Mouse (Mus musculus) liver (tissue): ENCODE measurements around the gene Chd9.

Source experiments
- DNase-seq: peaks from one replicate; pipeline ENCODE4 v3.0.0-alpha.2; 2020; ENCODE audit warnings: mixed read lengths

Gene Chd9

DNA sequence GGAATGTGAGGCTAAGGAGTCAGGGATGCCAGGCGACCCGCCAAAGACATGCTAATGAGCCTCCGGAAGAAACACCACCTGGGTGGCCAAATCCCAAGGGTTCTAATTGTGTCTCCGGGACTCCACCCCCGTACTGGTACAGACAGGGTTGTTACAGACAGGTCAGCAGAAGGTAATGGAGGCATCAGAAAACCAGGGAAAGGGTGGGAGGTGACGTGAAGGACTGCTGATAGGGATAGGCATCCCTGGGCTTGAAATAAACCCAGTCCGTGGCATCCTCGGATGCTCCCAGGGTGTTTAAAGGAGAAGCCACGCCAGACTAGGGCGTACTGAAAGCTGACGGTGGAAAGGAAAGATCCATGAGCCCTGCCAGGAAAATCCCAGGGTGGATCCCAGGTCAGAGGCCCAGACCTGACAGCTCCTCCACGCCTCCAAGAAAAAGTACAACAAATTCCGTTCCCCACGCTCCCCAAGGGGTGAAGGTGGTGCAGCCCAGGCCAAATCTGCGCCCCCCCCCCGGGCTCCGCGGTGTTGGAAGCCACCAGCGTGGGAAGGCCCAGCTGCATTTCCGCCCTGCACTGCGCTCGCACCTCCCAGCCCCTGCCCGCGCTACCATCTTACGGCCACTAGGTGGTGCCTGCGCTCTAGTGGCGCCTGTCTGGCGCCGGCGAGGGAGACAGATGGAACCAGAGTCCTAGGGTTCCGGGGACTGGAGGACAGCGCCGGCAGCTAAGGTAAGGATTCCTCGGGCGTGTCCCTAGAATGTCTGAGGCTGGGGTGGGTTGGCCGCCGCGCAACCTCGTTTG, at the start of gene Chd9:
TSS of gene Chd9 (plus strand) at position 172 of the 806 bp plus-strand sequence.
- peak; percentile 88 for DNase-seq

DNA sequence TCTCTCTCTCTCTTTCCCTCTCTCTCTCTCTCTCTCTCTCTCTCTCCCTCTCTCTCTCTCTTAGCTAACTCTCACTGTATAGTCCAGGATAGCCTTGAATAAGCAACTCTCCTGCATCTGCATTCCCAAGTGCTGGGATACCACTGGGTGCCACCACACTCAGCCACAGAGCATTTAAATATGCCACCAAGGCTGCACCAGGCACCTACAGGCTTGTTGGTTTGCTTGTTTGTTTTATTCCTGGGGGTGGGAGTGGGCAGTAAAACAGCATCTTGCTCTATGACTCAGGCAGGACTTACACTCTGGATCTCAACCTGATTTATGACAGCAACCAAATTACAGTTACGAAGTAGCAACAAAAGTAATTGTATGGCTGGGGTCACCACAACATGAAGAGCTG, 36.5 kb upstream of the Chd9 start:
- DNase-seq, result no peak

DNA sequence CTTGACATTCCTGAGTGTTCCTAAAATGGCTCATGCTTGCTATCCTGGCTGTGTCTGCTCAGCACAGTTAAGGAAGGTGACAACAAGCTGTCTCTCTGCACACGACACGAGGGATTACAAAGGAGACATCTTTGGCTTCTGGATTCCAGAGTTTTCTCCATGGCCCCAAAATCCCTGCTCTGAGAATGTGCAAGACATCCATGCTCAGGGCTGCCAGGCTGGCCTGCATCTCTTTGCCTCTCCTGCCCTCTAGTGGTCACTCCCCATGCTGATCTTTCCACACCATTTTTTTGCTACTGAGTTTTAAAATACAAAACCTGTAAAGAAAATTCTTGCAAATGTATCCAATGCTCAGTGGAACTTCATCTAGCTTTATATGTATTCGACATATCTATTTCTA, 34.4 kb upstream of the Chd9 start:
- DNase-seq, result peak; percentile 56

DNA sequence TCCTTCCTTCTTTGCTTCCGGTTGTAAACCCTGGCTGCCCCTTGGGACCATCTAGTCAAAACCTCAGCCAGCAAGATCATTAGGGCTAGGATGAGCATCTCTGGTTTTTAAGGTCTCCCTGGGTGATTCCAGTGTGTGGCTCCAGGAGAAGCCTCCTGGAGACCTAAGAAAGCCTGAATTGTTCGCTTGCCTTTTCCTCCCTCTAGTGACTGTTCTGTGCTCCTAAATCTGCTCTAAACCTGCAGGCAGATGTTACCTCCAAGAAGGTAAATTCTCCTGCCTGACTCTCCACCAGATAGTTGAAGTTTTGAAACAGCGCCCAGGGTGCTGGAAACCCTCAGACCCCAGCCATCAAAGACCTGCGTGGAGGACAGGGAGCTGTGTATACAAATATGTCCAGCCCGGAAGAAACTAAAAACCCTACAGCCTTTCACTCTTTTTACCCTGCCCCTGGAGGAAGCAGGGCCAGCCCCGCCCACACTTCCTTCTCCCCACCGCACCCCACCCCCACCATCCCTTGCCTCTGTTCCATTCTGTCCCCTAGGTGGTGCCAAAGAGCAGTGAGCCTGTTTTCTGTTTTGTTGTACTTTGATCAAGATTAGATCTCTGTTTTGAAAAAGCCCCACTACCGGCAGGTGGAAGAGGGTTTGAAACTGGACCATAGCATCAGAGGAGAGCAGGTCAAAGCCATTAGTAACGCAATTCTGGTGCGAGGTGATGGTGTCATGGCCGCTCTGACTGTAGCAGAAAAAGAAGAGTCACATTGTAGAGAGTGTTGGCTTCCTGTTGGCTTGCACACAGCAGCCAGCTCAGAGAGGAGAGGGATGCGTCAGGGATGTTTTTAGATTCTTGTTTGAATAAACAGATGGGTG, 32.9 kb upstream of the Chd9 start:
- peak; percentile 67 for DNase-seq

DNA sequence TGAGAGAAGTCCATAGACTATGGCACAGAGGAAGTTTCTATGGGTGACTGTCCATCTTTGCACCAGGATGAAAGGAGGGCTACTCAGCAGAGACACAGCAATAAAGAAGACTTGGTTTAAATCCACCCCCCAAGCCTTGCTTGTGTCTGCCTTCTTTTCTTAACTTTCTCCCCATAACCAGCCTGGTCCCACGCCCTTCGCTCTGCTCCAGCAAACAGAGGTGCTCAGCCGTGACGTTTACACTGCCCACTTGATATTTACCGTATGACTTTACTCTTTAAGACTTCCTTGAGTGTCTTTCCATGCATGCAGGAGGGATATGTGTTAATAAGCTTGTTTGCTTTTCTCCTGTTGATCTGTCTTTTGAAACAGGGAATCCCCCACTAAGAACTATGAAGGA, 28.7 kb upstream of the Chd9 start:
- DNase-seq, result no peak

DNA sequence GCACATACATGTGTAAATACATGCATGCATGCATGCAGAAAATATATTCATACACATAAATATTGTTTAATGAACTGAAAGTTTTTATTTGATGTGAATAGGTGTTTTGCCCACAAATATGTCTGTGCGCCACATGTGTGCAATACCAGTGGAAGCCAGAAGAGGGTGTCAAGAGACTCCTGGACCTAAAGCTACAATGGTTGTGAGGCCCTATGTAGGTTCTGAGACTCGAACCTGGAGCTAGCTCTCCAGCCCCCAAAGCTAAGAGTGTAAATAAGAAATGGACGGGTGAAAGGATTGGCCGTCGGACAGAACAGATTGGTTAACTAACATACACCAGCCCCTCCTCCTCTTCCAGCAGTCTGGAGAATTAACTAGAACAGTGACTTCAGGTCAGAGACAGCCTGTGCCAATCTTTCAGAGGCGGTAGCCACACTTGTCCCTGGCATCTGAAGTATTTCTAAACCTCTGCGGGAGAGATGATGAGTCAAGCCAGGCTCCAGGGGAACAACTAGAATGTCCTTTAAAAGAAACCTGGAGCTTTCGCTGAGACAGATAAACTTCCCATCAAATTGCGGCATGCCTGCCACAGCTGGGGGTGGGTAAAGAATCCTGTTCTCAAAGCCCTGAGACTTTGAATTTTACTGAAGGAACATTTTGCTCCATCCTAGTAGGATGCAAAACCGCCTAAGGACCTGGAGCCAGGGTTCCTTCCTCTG, 14.4 kb upstream of the Chd9 start:
- no peak for DNase-seq

DNA sequence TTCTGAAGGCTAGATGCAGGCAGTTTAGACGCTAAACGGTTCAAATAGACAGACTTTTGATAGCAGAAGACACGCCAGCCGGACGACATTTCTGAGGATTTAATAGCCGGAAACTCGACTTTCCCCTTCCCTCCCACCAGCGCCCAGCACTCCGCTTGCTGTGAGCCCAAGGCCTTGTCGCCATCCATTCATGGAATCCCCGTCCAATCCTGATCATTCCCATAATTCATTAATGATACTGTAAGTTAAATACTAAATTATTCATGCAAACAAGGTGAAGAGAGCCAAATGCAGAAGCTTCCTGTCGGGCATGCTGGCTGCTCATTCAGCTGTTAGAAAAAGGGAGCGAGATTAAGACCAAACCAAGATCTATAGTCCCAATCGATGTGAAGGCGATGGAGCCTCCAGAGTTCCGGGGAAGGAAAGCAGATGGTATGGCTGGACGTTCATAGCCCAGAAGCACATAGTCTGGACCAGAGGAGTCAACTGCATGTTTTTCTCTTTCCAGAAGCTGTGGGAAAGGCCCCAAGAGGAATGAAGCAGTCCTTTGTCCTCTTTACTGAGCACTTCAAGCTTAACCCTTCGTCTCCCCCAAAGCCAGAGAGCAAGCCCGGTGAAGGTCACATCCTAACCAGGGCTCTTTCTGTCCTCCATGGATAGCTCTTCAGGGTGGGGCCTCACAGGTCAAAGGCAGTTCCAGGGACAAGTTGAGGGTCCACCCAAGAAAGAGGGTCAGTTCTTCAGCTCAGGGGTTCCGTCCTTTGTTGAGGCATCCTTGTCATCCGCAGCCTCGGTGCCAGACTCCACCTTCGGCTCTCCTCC, 11.9 kb upstream of the Chd9 start:
- no peak for DNase-seq

DNA sequence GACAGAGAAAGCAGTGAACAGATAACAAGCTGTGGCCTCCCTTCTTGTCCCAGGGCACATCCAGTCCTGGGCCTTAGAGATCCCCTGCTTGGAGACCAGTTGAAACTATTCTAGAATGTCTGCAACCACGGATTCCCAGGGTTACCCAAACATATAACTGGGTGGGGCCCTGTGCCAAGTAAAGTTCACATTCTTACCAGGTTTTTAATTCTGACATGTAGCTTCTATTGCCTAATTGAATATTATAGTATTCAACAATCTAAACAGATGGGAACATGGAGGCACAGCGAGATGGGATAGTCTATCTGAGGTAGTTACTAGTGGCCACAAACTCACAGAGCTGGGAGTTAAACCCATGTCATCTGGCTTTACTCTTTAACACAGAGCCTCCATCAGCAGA, 10.9 kb upstream of the Chd9 start, which contains the start of gene Gm19935:
TSS of gene Gm19935 (minus strand) at position 101 of the 400 bp plus-strand sequence.
- DNase-seq, result no peak

DNA sequence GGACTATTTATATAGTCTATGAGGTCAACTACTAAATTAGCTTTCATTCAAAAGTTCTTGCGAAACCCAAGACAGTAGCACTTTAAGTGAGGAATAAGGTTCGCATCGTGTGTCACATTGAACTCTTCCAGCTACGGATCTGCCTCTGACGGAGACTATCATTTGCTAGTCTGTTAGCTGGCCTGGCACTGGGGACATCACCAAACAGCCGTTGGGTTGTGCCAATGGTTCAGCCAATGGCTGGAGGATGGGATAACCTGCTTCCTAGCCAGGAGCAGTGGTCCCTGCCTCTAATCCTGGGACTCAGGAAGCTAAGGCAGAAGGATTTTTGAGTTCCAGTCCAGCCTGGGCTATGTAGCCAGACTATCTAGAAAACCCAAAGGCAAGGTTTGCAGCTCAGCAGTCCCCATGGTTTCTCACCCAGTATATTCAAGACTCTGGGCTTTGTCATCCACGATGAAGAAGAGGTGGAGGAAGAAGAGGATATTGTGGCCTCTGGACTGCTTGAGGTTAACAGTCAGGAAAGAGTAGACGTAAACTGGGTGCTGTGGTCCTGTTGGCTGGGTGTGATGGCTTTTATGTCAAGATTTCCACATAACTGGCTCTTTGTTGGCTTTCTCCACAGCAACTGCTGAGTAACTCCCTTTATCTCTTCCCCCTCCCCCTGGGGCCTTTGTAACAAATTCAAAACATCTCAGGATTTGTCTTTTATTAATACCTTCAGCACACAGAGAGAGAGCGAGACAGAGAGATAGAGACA, 8.4 kb upstream of the Chd9 start:
- no peak for DNase-seq

DNA sequence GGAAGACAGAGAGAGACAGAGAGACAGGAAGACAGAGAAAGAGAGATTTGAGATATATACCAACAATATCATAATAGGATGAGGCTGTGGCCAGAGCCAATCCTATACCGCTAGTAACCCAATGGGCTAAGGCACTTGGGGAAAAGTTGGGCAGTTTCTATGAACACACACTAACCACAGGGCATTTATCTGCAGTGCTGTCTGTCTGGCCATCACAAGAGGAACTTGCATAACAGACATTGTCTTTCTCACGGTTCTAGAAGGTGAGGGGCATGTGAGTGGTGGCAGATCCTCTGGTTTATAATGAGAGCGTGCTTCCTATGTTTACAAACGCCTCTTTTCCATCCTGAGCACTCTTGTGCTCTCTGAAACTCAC, 7.8 kb upstream of the Chd9 start:
- no peak for DNase-seq

DNA sequence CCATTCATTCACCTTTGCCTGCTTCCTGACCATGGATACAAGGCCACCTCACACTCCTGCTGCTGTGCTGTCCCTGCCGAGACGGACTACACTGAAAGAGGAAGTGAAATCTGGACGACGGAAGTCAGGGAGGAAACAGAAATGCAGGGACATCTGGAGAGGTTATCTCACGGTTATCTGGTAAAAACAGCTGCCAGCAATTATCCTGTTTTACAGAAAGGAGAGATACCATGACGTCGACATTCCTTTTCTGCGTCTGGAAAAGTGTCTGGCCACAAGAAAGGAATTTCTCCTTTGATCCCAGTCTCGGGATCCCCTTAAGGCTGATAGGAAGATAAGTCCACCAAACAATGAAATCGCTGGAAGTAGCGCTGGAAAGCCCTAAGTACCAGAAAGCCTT, 5.7 kb upstream of the Chd9 start:
- DNase-seq, result no peak

DNA sequence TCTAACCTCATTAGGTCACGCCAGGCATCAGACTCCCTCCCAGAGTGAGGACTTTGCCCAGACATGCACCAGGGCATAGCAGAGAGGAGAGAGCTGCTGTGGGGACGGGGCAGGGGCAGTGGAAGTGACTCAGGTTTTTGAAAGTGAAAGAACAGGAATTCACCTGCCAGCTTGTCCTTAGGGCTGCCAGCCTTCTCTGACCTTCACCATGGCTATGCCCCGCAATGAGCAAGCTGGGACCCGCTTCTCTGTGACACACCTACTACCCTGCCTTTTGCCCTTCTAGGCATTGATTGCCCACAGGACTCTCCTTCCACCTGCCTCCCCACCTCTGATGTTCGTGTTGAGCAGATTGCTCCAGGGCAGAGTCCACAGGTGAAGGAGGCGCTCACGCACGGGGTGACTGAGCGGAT, 2.7 kb upstream of the Chd9 start:
- peak; percentile 10 for DNase-seq

DNA sequence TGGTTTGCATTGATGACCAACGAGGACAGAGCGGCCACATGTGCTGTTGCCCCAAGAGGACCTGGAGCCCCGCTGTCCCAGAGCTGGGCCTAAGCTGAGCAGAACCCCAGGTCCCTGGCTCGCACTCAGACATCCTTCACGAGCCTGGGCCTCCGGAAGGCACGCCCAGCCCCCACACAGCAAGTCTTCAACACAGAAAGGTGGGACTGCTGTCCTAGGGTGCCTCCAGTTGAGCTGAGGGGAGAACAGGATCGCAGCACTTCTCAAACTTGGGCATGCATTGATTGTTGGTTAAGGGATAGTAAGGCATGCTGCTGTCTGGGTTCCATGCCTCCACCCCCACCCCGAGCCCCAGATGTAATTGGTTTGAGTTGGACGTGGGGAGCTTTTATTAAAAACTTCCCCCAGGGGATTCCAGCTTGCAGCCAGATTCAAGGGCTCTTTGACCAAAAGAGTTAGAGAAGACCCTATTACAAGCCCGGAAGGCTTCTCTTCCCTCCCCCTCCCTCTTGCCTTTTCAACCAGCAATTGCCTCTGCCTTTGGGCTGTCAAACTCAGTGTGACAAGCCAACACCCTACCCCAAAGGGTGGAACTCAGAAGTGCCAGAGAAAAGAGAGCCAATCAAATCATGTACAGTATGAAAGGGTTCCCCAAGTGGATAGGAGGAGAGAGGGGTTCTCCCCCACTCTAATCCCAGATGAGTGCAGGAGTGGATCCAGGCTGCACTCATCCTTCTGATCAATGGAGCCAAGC, 1.0 kb downstream of the Chd9 start:
- DNase-seq, result no peak

DNA sequence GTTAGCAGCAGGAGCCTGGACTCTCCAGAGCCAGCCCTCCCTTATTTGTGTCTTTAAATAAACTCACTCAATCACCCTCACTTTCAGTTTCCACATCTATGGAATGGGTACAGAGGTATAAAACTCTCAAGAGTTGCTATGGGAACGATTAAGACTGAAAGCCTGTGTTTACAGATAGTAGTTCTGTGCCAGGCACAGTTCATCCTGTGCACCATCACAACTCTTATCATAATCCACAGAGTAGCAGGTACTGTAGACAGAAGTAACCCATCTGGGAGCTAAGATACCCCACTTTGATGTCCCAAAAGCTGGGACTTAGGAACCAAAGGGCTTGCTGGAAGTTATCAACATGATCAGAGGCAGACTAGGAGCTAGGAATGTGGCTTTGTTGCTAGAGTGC, 1.7 kb downstream of the Chd9 start:
- no peak for DNase-seq

DNA sequence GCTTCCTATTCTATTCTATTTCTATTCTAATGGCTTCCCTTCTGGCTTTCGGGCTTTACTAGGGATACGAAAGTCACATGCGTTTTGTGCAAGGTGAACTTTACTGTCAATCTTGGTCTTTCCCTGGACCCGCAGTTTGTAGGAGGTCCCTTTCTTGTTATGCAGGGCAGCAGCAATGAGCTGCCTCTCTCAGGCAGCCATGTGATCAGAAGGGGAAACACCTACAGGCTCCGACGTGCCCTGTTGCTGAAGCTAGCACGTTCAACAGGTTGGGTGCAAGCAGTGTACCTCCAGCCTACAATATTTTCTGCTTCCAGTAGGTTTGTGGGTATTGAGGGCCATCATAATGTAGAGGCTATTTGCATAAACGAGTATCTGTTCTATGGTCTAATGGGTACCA, 2.8 kb downstream of the Chd9 start:
- no peak for DNase-seq

DNA sequence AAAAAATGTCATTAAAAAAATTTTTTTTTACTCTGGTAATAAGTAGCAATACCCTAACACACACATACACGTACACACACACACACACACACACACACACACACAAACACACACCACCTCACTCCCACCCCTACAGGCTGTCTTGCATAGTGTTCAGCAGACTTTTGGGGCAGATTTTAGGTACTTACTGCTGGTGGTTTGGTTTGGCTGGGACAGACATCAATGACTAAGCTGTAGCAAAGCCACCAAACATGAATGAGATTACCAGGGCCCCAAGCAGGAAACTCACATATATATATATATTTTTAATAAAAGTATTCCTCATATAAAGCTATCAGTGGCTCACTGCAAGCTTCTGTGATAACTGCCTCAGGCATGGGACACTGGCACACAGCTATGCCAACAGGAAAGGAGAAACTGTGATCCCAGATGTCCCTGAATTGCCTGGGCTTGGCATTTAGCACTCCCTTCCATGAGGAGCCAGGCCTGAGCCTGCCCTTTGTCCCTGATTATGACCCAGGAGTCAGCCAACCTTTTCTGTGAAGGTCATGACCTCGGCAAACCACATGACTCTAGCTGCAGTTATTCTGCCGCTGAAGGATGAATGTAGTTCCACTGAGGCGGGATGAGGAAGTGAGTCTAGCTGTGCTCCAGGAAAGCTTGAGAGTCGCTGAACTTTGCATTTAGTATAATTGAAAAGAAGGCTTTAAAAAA, 4.6 kb downstream of the Chd9 start:
- peak; percentile 9 for DNase-seq

DNA sequence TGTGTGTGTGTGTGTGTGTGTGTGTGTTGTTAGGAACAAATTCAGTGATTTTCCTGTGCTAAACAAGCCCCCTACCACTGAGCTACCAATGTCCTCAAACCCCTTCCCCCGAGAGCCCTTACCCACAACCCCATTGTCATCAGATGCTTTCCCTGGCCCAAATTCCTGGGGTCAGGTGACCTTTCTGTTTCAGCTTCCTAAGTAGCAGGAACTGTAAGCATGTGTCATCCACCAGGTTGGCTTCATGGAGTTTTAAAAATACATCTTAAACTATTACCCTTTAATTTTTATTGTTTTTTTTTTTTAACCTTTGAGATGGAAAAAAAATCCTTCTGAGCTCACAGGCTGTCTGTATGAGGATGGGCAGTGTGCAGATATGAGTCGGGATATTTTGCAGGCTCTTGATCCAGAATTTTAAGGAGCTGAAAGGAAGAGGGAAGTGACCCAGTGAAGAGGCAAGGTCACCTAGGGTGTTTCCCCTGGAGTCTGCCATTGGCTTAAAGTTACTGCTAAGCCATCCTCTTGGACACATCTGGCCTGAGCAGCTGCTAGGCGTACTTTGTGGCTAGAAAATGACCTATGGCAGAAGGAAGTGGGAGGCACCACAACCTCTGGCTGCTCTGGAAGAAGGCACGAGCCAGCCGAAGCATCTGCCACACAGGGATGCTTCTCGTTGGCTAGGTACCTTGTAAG, 5.6 kb downstream of the Chd9 start:
- DNase-seq, result no peak

DNA sequence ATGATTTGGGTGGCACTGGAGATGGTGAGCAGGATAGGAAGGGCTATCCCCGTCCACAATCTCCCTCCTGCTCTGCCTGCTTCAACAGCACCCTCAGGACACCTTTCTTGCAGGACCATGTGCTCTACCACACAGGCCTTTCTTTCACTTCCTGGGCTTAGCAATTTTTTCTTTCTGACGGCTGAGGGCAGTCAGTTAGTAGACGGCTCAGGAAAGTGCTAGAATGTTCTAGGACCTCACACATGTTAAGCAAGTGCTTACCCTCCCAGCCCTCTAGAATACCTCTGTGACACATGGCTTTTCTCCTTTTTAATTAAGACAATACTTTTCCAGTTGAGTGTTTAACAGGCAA, 6.1 kb downstream of the Chd9 start:
- DNase-seq, result no peak

DNA sequence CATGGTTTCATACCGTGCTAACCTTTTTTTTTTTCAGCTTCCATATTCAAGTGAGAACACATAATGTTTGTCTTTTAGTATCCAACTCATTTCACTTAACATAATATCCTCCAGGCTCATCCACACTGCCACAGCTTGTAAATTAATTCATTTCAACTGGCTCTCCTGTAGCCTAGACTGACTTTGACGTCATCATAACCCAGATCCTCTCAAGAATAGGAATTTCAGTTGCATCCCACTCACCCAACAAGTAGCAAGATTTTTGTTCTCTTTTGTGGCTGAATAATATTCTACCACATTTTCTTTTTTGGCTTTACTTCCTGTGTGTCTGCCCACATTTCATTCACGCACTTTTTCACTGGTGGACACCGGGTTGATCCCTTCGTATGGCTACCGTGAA, 9.3 kb downstream of the Chd9 start:
- no peak for DNase-seq
